Mouse (Mus musculus) neural tube, embryonic 14.5 days (tissue): ENCODE results near the gene Gpbp1l1. TPM values are rescaled to one million over a fixed set of nuclear protein-coding genes. Genes with fewer than 3 reads are reported as not detected.
A peak's percentile ranks its signal among the peaks of the same experiment; 100 is the strongest.

ENCODE experiments used
- ATAC-seq: fragments of 200-750 bp; cut with Nextera tagmentation; 2 replicates; pipeline ENCODE4 v1.8.0; 2017; ENCODE audit warnings: low read depth, mild to moderate bottlenecking, moderate TSS enrichment, moderate library complexity
- H3K27ac ChIP-seq: fragments of 300-500 bp; sonication (generic); 2 replicates; pipeline ENCODE4 v1.5.1; 2014; ENCODE audit warnings: low read depth, mild to moderate bottlenecking, control low read depth, low read length, moderate library complexity, mixed read lengths
- H3K27me3 ChIP-seq: fragments of 300-500 bp; sonication (generic); 2 replicates; pipeline ENCODE4 v1.6.1; 2014; ENCODE audit warnings: low read length; ENCODE audit not compliant: control insufficient read depth, insufficient read depth
- H3K36me3 ChIP-seq: fragments of 300-500 bp; sonication (generic); 2 replicates; pipeline ENCODE4 v1.6.1; 2014; ENCODE audit warnings: low read length, mixed read lengths; ENCODE audit not compliant: control insufficient read depth, insufficient read depth
- H3K4me1 ChIP-seq: fragments of 300-500 bp; sonication (generic); 2 replicates; pipeline ENCODE4 v1.6.1; 2014; ENCODE audit warnings: low read length; ENCODE audit not compliant: control insufficient read depth, insufficient read depth
- H3K4me2 ChIP-seq: fragments of 300-500 bp; sonication (generic); 2 replicates; pipeline ENCODE4 v1.6.1; 2014; ENCODE audit warnings: mild to moderate bottlenecking, low read depth, low read length, control low read depth
- H3K4me3 ChIP-seq: fragments of 300-500 bp; sonication (generic); 2 replicates; pipeline ENCODE4 v1.5.1; 2014; ENCODE audit warnings: low read depth, low read length, control low read depth, mixed read lengths
- H3K9ac ChIP-seq: fragments of 300-500 bp; sonication (generic); replicated peaks from 2 replicates; pipeline ENCODE4 v1.6.1; 2014; ENCODE audit warnings: low read depth, mild to moderate bottlenecking, control low read depth, low read length, mixed read lengths
- H3K9me3 ChIP-seq: fragments of 300-500 bp; sonication (generic); 2 replicates; pipeline ENCODE4 v1.6.1; 2016; ENCODE audit warnings: low read length; ENCODE audit not compliant: control insufficient read depth
- WGBS: fragments of 180-500 bp; shearing (Covaris S2); extraction: QIAGEN DNeasy Blood & Tissue Kit; methylation state at CpG from one replicate; pipeline ENCODE4 v1.1.7; 2014; 5-methylcytosine and 5-hydroxymethylcytosine counted together
- polyA plus RNA-seq: library from polyadenylated mRNA; unstranded; fragments of >200 nt; fragmentation: Nextera tagmentation; extraction: Ambion mirVana; gene quantifications from 2 replicates; pipeline ENCODE4 v1.2.1, GENCODE M21; 2014

The Gpbp1l1 gene
- polyA plus RNA-seq, 1 experiment from 2014 or later, result 18.5 TPM

DNA sequence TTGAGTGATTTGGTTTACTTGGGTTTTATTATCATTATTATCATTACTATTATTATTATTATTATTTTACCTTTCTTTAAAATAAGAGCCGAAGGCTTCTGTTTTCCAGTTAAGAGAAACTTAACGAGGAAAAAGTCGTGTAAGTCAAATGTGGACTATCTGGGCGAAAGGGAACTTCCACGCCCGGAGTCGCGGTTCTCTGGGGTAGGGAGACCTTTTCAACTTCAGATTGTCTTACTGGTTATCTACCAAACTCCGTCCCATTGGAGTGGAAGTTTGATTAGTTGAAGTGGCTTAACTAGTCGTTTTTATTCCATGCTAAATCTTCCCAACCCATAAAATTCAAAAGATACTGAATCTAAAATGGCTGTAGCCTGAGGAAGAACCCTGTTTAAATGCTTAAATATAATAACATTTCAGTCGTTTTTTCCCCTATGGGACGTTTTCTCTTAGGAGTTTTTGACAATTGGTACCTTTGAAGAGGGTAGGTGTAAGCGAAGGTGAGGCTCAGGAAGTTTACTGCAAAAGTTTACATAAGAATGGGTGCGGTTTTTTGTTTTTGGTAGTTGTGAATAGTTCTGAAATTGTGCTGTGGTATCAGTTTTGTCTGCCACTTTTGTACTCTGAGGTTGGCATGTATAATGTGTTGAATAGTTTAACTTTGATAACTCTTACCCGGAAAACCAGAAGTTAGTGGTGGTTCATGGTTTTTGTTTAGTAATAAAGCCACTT is 859 bp downstream of the Gpbp1l1 start:
- peaks cover 15% of the 10 kb centered on the region; the same call in 1 of the 2 replicates for H3K4me1 ChIP-seq
- no peak overlapping the region for H3K27ac ChIP-seq
- H3K4me3 ChIP-seq, result peak overlapping the region; percentile 92
- WGBS, result 6% methylated on average over 15 of the region's 15 CpGs
- H3K36me3 ChIP-seq, result no peaks in the 10 kb centered on the region
- no peak for ATAC-seq
- peak overlapping the region; percentile 64 for H3K9ac ChIP-seq
- no peaks in the 10 kb centered on the region for H3K9me3 ChIP-seq
- peak overlapping the region; percentile 92 for H3K4me2 ChIP-seq
- H3K27me3 ChIP-seq, result no peaks in the 10 kb centered on the region

DNA sequence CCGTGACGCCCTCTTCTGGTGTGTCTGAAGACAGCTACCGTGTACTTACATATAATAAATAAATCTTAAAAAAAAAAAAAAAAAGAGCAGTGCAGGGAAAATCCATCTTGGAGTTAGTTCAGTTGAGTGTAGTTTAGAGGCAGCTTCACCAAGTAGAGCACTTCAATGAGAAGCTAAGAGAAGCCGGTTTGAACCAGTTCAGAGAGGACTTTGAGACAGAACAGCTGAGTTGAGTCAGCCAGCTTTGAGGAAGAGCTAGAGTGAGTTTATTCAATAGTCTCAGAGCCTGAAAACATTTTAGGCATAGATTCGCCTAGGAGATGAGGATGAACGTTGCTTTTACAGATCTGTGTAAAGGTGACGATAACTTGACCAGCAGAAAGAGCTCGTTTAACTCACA is 38.3 kb downstream of the Gpbp1l1 start:
- H3K4me1 ChIP-seq, result peaks cover 13% of the 10 kb centered on the region
- 85% methylated on average over 8 of the region's 8 CpGs for WGBS
- H3K27ac ChIP-seq, result no peak overlapping the region
- no peak overlapping the region for H3K4me2 ChIP-seq
- no peaks in the 10 kb centered on the region for H3K9me3 ChIP-seq
- H3K27me3 ChIP-seq, result no peaks in the 10 kb centered on the region
- peaks cover 28% of the 10 kb centered on the region for H3K36me3 ChIP-seq
- H3K4me3 ChIP-seq, result no peak overlapping the region
- no peak overlapping the region for H3K9ac ChIP-seq
- ATAC-seq, result no peak

DNA sequence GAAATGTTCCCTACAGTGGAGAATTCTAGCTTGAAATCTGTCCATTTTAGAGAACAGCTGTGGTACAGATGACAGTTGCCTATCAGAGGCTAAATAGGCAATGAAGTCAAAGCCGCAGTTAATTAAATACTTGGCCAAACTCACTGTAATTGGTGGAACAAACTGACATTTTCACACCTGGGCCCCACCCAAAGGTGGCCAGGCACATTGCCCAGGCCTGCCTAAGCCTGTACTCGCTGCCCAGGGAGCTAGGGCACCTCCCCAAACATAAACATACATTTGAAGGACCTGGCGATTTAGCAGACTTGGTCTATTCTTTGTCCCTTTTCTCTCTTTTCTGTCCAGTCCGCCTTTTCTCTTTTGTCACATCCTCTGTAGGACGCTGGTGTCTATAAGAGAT is 38.9 kb downstream of the Gpbp1l1 start, which contains the start of gene Ccdc17:
Gene Ccdc17 (plus strand): TSS at position 276 of the 400 bp plus-strand sequence.
- WGBS, result 26% methylated on average over 5 of the region's 5 CpGs
- H3K4me2 ChIP-seq, result peak within 1 kb of the TSS; percentile 90
- peak within 1 kb of the TSS; percentile 76 for H3K27ac ChIP-seq
- peaks cover 13% of the 10 kb centered on the region for H3K4me1 ChIP-seq
- ATAC-seq, result no peak
- H3K36me3 ChIP-seq, result peaks cover 26% of the 10 kb centered on the region
- H3K9me3 ChIP-seq, result no peaks in the 10 kb centered on the region
- H3K4me3 ChIP-seq, result peak within 1 kb of the TSS; percentile 64
- H3K27me3 ChIP-seq, result no peaks in the 10 kb centered on the region
- peak within 1 kb of the TSS; percentile 63 for H3K9ac ChIP-seq

DNA sequence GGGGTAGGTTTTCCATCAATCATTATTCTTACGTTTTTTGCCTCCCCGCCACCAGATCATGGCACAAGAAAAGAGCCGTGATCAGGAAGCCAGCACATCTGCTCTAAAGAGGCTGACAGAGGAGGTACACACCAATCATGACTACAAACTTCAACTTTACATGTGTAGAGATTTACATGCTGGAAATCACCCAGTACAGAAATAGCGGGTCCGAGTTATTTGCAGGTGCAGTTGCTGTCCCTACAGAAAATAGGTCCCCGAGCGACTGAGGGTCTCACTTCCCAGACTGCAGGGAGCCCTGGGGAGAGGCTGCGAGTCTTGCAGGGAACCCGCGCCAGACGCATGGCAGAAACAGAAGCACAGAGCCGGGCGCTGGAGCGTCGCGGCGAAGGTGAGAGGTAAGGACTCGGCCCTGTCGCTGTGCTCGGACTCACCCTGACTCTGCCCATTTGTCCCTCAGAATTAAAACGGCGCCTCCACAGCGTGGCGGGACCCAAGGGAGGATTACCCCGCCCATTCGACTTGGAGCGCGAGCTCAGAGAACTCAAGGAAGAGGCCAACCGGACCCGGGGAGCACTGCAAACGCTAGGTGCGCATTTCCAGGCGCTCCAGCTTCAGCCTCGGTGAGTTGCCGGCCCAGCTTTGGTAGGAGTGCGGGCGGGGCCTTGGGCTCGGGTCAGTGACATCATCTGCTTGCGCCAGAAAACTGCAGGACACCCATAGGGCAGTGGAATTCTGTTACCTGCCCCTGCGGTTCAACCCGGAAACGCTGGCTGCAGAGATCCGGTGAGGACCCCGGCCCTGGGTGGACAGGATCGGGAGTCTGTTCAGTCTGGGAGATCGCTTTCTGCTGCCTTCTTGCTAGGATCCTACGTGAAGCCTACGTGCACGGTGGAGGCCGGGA is 39.8 kb downstream of the Gpbp1l1 start:
- peak overlapping the region; percentile 90 for H3K4me2 ChIP-seq
- no peaks in the 10 kb centered on the region for H3K27me3 ChIP-seq
- peaks cover 26% of the 10 kb centered on the region for H3K36me3 ChIP-seq
- no peaks in the 10 kb centered on the region for H3K9me3 ChIP-seq
- peak overlapping the region; percentile 76 for H3K27ac ChIP-seq
- WGBS, result under 1% methylated on average over 50 of the region's 50 CpGs
- ATAC-seq, result peak; percentile 95
- H3K9ac ChIP-seq, result peak overlapping the region; percentile 63
- H3K4me3 ChIP-seq, result peak overlapping the region; percentile 64
- H3K4me1 ChIP-seq, result peaks cover 13% of the 10 kb centered on the region

DNA sequence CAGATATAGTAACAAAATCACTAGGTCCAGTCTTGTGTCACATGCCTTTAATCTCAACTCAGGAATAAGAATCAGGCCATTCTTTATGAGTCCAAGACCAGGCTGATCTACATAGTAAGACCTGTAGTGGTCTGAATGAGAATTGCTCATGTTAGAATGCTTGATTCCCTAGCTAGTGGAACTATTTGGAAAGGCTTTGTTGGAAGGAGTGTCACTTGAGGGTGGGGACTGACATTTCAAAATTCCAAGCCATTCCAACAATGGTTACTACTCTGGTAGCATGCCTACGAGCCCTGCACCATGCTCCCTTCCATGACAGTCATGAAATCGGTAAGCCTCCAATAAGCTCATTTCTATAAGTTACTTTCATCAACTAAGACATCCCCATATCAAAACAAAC is 55.2 kb downstream of the Gpbp1l1 start:
- 93% methylated on average over 2 of the region's 2 CpGs for WGBS

DNA sequence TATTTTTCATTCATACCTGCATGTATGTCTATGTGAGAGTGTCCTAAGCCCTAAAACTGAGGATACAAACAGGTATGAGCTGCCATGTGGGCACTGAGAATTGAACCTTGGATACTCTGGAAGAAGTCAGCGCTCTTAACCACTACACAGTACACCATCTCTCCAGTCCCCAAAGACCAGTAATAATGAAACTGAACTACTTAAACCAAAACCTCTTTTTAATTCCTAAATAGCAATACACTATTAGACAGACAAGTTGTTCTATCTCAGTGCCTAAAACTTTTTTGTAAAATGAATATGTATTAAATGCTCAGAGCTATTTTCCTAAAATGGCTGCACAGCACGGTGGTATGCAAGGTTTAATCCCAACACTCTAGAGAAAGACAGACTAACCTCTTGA is 57.8 kb downstream of the Gpbp1l1 start:
- Histone ChIP-seq H3K4me1 (no peaks in the 10 kb centered on the region), H3K36me3 (peaks cover 42% of the 10 kb centered on the region), H3K4me3 (no peak overlapping the region), H3K27ac (no peak overlapping the region), H3K9ac (no peak overlapping the region), H3K27me3 (no peaks in the 10 kb centered on the region), H3K9me3 (no peaks in the 10 kb centered on the region), H3K4me2 (no peak overlapping the region)
- 95% methylated on average over 2 of the region's 2 CpGs for WGBS
- no peak for ATAC-seq

More for the DNA sequence above, 55.2 kb downstream of the Gpbp1l1 start:
- Histone ChIP-seq H3K27ac (no peak overlapping the region), H3K4me1 (no peaks in the 10 kb centered on the region), H3K36me3 (peaks cover 38% of the 10 kb centered on the region), H3K4me3 (no peak overlapping the region), H3K27me3 (no peaks in the 10 kb centered on the region), H3K9me3 (no peaks in the 10 kb centered on the region), H3K4me2 (no peak overlapping the region), H3K9ac (no peak overlapping the region)
- no peak for ATAC-seq

DNA sequence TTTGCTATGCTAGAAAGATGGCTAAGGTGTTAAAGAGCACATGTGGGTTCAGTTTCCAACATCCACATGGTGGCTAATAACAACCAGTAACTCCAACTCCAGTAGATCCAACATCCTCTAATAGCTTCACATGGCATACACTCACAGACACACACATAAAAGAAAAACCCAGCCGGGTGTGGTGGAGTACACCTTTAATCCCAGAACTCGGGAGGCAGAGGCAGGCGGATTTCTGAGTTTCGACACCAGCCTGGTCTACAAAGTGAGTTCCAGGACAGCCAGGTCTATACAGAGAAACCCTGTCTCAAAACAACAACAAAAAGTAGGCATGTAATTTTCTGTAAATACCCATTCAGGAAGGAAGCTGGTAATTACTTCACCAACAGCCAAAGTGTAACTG is 67.4 kb downstream of the Gpbp1l1 start:
- WGBS, result 94% methylated on average over 4 of the region's 4 CpGs
- Histone ChIP-seq H3K4me2 (no peak overlapping the region), H3K4me1 (0 out of 2 replicates have a peak, but pooled peaks cover 3% of the 10 kb centered on the region), H3K9me3 (no peaks in the 10 kb centered on the region), H3K27ac (no peak overlapping the region), H3K36me3 (peaks cover 12% of the 10 kb centered on the region), H3K9ac (no peak overlapping the region), H3K4me3 (no peak overlapping the region), H3K27me3 (no peaks in the 10 kb centered on the region)
- no peak for ATAC-seq

DNA sequence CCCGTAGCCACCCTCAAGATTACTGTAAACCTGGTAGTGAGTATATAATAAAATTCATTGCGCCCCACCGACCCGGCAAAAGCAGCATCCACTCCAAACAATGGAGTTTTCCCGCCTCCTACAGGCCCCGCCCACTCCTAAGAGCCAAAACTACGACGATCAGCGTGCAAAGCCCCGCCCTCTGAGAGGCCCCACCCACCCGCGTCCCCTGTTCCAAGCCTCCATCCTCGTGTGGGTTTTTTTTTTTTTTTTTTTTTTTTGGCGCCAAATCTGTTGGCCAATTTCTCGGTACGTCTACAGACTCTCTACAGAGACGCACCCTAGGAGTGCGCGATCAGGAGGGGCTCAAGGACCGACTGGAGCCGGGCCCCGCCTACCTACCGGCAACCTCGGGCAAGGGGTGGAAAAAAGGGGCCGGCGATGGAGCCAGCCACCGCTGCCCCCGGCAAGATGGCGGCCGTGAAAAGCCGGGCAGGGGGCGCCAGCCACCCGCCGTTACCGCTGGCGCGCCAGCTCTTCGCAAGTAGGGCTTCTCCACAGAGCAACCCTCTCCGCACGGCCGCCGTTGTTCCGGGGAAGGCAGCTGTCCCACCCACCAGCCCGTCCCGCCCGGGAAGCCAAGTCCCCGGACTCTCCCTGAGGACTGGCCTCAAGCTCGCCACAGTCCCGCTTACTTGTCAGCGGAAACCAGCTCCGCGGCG is 69.3 kb downstream of the Gpbp1l1 start:
- Histone ChIP-seq H3K4me2 (peak overlapping the region; percentile 83), H3K27ac (peak overlapping the region; percentile 93), H3K4me3 (peak overlapping the region; percentile 83), H3K27me3 (no peaks in the 10 kb centered on the region), H3K9me3 (no peaks in the 10 kb centered on the region), H3K4me1 (0 out of 2 replicates have a peak, but pooled peaks cover 3% of the 10 kb centered on the region), H3K36me3 (no peaks in the 10 kb centered on the region), H3K9ac (peak overlapping the region; percentile 72)
- WGBS, result under 1% methylated on average over 51 of the region's 53 CpGs
- ATAC-seq, result peak; percentile 83
